Mouse (Mus musculus): ENCODE results near the gene Rps18.

Rps18 gene

DNA sequence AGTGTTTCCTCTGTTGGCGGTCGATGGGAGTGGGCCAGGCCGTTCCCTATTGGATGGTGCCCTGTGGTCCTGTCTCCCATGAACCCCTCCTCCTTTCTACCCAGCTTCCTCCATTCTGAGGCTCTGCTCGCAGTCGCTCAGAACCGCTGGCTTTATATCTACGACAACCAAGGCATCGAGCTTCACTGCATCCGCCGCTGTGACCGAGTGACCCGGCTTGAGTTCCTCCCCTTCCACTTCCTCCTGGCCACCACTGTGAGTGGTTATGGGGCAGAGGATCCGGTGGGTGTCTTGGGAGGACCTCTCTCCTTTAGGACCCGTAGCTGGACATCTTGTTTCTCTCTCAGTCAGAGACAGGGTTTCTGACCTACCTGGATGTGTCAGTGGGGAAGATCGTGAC, 12.3 kb downstream of the Rps18 start:
- DNase-seq (ENCODE audit: low spot score) = no peak

DNA sequence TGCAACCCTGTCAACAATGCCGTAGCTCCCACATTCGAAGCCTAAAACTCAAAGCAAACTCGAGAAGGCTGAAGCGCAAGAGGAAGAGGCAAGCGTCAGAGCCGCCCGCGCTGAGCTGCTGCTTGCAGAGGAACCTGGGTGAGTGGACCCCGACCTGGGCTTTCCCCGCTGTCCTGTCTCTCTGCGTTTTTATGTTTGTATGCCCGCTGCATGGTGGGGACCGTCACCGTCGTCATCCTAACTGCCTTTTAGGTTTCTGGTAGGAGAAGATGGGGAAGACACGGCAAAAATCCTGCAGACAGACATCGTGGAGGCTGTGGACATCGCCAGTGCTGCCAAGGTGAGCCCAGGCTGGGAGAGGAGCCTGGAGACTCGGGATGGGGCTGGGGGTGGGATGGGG, 14.4 kb downstream of the Rps18 start:
- no peak for DNase-seq (ENCODE audit: low spot score)

DNA sequence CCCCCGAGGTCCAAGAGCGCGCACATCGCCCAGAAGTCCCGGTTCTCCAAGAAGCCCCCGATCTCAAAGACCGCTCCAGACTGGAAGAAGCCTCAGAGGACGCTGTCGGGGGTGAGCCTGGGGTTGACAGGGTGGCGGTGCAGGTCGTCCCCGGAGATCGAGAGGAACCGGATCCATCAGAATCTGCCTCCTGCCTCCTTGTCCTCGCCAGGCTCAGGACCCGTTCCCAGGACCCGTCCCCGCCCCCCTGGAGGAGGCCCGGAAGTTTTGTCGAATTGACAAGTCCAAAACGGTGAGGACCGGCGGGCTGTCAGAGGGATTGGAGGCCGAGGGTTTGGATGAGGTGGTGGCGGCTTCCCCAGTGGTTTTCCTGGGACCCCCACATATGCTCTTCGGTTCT, 14.8 kb downstream of the Rps18 start:
- no peak for DNase-seq (ENCODE audit: low spot score)

DNA sequence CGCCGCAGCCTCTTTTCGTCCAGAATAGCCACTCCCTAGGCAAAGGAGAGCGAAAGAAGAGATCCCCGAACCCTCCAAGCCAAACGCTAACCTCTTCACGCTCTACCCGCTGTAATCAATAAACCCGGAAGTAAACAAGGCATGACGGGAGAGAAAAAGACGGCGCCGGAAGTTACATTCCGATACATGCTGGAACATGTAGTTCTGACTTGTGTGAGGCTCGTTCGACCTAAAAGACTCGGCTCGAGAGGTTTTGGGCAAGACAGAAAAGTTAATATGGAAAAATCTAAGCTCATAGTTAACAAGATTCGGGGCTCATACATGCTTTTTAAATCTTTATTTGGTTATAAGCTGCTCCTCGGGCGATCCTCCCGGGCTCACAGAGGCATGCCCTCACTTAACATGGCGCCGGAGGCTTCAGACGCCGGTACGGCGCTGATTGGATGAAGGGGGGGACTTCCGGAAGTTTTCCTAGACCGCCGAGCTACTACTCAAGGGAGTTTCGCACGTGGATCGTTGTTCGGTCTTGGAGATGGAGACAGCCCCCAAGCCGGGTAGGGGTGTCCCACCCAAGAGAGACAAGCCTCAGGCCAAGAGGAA, 15.5 kb downstream of the Rps18 start, which contains the start of the genes Pfdn6 and Wdr46:
TSS of gene Pfdn6 (minus strand) at position 138 of the 600 bp plus-strand sequence.
TSS of gene Wdr46 (plus strand) at position 455 of the 600 bp plus-strand sequence.
- DNase-seq (ENCODE audit: low spot score) = peak; percentile 85

DNA sequence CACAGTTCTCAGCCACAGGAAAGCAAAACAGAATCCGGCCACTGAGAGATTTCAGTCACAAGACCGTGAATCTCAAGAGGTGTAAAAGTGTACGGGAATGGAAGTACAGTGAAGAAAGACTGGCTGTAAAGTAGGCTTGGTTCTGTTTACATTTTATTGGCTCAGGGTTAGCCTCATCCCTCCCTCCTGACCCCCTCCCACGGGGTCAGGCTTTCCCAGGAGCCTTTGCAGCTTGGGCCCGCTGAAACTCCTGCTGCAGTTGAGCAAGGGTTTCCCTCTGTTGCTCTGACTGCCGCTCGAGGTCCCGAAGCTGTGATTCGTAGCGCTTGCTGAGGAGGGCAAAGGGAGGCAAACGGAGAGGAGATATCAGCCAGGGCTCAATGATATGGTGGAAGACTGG, 17.0 kb downstream of the Rps18 start:
- DNase-seq (ENCODE audit: low spot score) = no peak

DNA sequence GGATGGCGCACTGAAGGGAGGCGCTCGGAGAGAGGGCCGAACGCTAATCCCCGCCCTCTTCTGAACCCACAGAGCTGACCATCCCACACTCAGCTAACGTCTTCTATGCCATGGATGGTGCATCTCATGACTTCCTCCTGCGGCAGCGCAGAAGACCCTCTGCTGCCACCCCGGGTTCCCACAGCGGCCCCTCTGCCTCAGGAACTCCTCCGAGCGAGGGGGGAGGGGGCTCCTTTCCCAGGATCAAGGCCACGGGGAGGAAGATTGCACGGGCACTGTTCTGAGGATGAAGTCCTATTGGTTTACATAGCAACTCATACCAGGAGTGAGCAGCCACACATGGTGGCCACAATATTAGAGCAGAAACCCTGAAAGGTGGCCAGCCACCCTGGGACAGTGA, 18.8 kb downstream of the Rps18 start:
- no peak for DNase-seq (ENCODE audit: low spot score)

DNA sequence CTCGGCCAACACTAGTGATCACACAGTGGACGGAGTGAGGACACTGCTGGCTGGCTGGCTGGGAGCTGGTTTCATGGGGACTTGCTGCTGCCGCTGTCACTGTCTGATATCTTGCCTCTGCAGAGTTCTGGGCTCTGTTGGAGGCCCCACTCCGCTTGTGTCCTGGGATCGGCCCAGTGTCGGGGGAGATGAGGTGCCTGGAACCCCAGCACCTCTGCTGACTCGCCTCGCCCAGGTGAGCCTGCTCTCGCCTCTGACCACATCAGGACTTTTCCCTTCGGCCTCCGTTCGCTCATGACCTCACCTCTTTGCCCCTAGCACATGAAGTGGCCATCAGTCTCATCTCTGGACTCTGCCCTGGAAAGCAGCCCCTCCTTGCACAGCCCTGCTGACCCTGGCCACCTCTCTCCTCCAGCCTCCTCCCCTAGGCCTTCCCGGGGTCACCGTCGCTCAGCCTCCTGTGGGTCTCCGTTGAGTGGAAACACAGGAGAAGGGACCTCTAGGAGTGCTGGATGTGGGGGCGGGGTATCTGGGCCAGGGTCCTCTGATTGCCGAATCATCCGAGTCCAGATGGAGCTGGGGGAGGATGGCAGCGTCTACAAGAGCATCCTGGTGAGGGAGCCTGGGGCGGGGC, 20.3 kb downstream of the Rps18 start:
- no peak for DNase-seq (ENCODE audit: low spot score)

DNA sequence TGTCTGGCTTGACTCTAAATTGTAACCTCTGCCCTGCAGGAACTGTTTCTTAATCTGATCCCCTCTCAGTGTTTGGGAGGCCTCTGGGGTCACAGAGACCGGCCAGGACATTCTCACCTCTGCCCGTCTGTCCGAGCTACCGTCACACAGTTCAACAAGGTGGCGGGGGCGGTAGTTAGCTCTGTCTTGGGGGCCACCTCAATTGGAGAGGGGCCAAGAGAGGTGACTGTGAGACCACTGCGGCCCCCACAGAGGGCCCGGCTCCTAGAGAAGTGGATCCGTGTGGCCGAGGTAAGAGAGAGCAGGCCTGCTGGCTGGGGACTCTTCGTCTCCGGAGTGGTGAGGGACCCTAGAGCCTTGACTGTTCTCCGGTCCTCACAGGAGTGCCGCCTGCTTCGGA, 22.8 kb downstream of the Rps18 start:
- DNase-seq (ENCODE audit: low spot score) = no peak

DNA sequence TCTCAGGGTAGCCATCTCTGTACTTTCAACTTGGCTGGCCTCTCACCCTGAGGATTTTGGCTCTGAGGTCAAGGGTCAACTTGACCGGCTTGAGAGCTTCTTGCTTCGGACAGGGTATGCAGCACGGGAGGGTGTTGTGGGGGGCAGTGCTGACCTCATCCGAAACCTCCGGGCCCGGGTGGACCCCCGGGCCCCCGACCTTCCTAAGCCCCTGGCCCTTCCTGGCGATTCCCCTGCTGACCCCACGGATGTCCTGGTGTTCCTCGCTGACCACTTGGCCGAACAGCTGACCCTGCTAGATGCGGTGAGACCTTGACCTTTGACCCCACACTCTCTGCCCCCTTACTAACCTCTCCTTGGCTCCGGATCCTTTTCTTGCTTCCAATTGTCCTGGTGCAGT, 23.4 kb downstream of the Rps18 start:
- DNase-seq (ENCODE audit: low spot score) = no peak

DNA sequence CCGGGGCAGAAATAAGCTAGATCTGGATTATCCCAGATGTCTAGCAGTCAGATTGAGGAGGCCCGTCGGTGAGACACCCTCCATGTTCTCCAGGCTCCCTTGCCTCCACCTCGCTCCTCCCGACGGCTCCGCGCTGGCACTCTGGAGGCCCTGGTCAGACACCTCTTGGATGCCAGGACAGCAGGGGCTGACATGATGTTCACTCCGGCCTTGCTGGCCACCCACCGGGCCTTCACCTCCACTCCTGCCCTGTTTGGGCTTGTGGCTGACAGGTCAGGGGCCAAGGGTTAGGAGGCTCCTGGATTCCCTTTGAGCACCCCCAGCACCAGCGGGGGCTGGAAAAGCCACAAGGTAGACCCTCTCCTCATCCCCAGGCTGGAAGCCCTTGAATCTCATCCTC, 23.9 kb downstream of the Rps18 start:
- no peak for DNase-seq (ENCODE audit: low spot score)

DNA sequence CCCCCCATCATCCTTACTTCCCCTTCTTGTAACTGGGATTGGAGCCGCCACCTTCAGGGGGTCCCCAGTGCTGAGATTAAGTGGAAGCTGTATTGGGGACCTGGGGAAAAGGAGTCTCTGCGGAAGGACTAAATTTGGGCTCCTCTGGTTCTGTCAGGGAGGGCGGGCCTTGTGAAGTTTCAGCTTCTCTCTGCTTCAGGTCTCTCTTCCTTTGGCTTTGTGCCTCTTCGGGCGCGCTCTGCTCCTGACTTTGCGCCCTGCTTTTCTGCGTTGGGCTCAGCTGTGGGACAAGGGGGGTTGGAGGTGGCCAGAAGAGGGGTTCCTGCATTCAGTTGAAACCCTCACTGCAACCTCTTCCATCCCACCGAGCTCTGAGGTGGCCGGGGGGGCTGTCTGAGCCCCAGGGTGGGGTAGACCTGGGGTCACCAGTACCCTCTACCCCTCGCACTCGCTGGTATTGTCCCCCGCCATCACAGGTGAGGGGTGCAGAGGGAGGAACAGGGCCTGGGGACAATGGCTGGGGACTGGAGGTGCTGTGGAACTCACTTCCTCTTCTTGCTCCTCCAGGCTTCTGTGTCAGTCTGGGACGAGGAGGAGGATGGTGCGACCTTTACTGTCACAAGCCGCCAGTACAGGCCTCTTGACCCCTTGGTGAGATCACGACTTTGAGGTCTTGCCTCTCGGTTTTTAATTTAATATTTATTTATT, 24.5 kb downstream of the Rps18 start:
- DNase-seq (ENCODE audit: low spot score) = no peak

DNA sequence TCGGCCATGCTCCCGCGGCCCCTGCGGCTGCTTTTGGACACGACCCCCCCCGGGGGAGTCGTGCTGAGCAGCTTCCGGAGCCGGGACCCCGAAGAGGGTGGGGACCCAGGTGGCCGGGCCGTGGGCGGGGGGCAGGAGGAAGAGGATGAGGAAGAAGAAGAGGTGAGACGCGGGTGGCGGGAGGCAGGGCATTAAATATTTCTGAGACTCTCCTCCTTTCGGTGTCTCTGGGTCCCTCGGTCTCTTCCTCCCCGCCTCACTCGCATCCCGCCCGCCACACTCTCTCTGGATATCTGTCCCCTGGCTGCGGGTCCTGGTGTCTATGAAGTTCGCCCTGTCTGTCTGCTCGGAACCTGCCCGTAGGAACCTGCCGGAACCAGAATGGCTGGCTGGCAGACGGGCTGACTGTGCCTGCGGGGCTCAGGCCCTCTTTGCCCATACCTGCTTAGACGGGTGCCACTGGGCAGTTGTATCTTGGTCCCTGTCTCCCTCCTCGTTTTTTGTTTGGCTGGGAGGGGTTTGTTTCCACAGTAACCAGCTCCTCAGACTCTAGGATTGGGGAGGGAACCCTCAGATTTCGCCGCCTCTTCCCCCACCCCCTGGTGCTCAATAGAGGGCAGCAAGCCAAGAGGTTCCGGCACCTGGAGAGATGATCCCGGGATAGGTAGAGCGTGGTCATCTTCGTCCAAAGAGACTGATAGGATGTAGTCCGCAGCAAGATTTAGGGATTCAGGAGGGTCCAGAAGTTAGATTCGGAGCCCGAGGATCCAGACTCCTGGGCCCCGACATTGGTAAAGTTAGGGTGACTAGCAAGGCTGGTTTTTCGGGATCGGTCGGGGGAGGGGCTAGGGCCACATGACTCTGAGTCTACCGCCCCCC, 25.3 kb downstream of the Rps18 start:
- no peak for DNase-seq (ENCODE audit: low spot score)

DNA sequence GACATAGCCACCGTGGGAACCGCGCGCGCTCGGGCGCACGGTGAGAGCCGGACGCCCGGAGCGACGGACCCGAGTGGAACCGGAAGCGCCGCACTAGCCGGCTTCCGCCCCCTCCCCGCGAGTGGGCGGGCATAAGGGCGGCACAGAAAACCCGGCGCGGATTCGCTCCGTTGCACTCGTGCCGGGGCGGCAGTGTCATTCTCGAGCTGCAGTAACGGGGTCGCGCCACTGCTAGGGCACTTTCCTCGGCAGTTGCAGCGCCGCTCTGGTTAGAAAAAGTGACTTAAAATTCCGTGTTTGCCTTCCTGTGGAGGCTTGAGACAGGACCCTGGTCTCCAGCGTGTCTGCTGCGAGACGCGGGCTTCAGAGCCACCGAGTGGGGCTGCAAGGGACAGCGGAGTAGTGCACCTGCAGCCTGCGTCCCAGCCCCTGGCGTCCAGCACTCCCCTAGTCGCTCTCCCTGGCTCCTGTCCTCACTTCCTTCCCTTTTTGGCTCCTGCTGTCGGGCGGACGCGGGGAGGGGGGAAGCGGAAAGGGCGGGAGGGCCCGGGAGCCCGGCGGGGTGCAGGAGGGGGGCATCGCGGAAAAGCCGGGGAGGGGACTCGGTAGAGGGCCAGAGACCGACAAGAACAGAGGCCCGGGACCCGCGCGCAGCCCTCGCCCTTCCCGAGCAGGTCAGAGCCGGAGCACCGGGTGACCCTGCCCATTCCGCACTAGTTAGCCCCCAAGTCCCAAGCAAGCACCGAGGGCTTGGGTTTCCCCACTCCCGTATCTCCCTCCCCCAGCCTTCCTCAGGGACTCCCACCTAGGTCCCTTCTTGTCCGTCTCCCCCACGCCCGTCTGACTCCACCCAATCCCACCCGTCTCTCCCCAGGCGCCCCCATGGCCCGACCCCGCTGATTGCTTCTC, 26.2 kb downstream of the Rps18 start, which contains the start of gene Rgl2:
TSS of gene Rgl2 (plus strand) at position 173 of the 909 bp plus-strand sequence.
- peak; percentile 95 for DNase-seq (ENCODE audit: low spot score)

DNA sequence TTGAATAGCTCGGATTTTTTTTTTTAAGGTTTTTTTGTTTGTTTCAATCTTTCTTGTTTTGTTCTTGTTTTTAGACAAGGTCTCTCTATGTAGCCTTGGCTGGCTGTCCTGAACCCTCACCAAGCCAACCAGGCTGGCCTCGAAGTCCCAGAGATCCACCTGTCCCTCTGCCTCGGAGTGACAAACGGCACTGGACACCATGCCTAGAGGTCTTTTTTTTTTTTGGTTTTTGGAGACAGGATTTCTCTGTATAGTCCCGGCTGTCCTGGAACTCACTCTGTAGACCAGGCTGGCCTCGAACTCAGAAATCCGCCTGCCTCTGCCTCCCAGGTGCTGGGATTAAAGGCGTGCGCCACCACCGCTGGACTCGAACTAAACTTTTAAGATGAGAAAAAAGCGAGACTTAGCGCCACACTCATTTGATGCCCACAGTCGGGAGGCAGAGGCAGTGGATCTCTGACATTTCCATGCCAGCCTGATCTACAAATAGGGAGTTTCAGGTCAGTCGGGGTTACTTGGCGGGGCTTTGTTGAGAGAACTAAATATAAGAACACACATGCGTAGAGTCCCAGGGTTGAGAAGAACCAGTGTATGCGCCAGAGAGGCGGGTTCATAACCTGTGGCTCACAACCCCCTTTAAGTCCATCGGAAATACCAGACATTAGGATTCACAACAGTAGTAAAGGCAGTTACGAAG, 27.4 kb downstream of the Rps18 start:
- no peak for DNase-seq (ENCODE audit: low spot score)

DNA sequence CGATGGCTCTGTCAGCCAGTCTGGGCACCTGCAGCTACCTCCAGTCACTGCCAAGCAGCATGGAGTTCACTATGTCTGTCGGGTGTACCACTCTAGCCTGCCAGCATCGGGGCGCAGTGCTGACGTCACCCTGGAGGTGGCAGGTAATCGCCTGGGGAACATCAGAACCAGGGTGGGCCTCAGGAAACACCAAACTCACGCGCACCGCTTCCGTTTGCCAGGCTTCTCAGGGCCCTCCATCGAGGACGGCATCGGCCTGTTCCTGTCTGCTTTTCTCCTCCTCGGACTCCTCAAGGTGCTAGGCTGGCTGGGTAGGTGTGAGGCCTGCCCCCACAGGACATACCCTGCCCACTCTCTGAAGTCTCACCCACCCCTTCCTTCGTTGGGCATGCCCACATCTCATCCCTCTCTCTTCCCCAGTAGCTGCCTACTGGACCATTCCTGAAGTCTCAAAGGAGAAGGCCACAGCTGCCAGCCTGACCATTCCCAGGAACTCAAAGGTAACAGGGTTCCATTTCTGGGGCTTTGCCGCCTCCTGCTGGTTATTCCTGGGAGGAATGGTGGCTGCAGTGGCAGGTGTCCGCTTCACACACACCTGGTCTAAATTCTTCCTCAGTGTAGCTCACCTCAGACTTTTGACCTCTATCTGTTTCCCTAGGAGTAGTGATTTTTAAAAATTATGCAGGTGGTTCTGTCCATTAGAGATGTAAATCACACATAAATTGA, 29.4 kb downstream of the Rps18 start:
- DNase-seq (ENCODE audit: low spot score) = no peak

DNA sequence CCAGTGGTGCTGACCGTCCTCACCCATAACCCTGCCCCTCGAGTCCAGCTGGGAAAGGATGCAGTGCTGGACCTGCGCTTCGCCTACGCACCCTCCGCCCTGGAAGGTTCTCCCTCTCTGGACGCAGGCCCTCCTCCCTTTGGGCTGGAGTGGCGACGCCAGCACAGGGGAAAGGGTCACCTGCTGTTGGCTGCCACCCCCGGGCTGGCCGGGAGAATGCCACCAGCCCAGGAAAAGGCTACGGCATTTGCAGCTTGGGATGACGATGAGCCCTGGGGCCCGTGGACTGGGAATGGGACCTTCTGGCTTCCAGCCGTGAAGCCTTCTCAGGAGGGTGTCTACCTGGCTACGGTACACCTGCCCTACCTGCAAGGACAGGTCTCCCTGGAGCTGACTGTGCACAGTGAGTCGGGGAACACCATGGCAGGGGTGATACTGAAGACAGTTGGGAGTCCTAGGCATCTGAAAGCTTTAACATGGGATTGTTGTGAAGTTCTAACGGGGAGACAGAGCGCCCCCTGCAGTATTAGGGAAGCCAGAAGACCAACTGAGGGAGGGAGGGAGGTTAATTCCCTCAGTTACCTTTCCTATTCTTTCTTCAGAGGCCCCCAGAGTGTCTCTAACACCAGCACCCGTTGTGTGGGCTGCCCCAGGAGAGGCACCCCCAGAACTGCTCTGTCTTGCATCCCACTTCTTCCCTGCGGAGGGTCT, 30.2 kb downstream of the Rps18 start:
- no peak for DNase-seq (ENCODE audit: low spot score)

DNA sequence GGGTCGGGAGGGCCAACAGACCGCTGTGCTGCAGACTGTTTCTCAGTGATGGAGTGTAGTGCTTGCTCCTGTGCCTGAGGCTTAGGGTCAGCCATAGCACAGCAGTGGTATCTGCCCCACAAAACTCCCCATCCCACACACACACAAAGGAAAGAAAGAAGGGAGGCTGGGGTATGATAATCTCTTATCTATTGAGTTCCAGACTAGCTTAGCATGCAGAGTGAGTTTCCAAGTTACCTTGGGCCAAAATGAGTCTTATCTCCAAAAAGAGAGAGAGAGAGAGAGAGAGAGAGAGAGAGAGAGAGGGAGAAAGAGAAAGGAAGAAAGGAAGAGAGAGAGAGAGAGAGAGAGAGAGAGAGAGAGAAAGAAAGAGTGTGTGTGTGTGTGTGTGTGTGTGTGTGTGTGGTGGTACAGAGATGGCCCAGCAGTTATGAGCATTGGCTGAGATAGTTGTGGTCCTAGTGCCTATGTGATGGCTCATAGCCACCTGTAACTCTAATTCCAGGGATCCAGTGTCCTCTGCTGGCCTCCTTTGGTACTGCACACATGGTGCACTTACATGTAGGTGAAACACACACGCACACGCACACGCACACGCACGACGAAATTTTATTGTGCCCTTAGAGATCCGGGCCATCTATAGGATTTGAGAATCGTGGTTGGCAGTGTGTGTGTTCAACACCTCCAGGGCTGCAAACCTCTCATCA, 31.1 kb downstream of the Rps18 start:
- DNase-seq (ENCODE audit: low spot score) = peak; percentile 48

DNA sequence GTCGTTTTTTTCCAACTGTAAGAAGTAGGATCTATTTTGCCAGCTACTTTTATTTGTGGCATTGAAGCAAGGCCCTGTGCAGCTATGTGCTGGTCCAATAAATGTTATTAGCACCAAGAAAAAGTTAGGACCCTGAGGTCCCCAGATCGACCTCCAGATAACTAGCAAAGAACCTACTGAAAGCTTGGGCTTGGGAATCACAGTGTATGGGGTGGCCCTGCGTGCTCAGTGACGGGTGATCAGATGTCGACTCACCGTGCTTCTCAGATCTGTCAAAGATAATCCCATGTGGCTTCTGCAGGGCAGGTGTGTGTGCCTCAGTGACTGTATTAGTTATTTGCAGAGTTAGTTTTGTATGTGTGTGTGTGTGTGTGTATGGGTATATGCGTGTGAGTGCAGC, 34.4 kb downstream of the Rps18 start:
- DNase-seq (ENCODE audit: low spot score) = no peak

All from spleen, adult 12 weeks (tissue).